Mouse (Mus musculus): ENCODE results near the gene Cacna1g. TPM values are rescaled to one million over a fixed set of nuclear protein-coding genes. Genes with fewer than 3 reads are reported as not detected.

Gene Cacna1g
- polyA plus RNA-seq, 1 experiment from 2014 or later = 18.8 TPM

- WGBS = 80% methylated on average over 6 of the region's 6 CpGs
- Histone ChIP-seq H3K9me3 (no peaks in the 10 kb centered on the region), H3K4me3 (no peak overlapping the region), H3K27me3 (no peaks in the 10 kb centered on the region), H3K36me3 (no peaks in the 10 kb centered on the region), H3K27ac (replicated peaks) (no peak overlapping the region), H3K4me1 (replicated peaks) (no peaks in the 10 kb centered on the region), H3K4me2 (no peak overlapping the region), H3K9ac (no peak overlapping the region)
- no peak for ATAC-seq (ENCODE audit: low FRiP score, low read depth)
Observed at GRCm38 (mm10) chr11:94369981-94370380, 104.0 kb downstream of the Cacna1g start.

- ATAC-seq (ENCODE audit: low FRiP score, low read depth) = no peak
Observed at GRCm38 (mm10) chr11:94365340-94365739, 108.7 kb downstream of the Cacna1g start.

GRCm38 (mm10) chr11:94363690-94364089 is 110.3 kb downstream of the Cacna1g start:
- Histone ChIP-seq H3K36me3 (no peaks in the 10 kb centered on the region), H3K27ac (replicated peaks) (no peak overlapping the region), H3K4me3 (no peak overlapping the region), H3K9ac (no peak overlapping the region), H3K27me3 (no peaks in the 10 kb centered on the region), H3K4me1 (replicated peaks) (no peaks in the 10 kb centered on the region), H3K4me2 (no peak overlapping the region), H3K9me3 (no peaks in the 10 kb centered on the region)
- WGBS = 85% methylated on average over 7 of the region's 7 CpGs
- no peak for ATAC-seq (ENCODE audit: low FRiP score, low read depth)

More at GRCm38 (mm10) chr11:94365340-94365739, 108.7 kb downstream of the Cacna1g start:
- Histone ChIP-seq H3K27ac (replicated peaks) (no peak overlapping the region), H3K36me3 (no peaks in the 10 kb centered on the region), H3K27me3 (no peaks in the 10 kb centered on the region), H3K4me3 (no peak overlapping the region), H3K9me3 (no peaks in the 10 kb centered on the region), H3K4me1 (replicated peaks) (no peaks in the 10 kb centered on the region), H3K4me2 (no peak overlapping the region), H3K9ac (no peak overlapping the region)
- WGBS = 75% methylated on average over 3 of the region's 3 CpGs

GRCm38 (mm10) chr11:94362101-94362500 is 111.9 kb downstream of the Cacna1g start:
- 94% methylated on average over 5 of the region's 5 CpGs for WGBS
- H3K27me3 ChIP-seq = no peaks in the 10 kb centered on the region

GRCm38 (mm10) chr11:94361166-94361870 is 112.7 kb downstream of the Cacna1g start:
- Histone ChIP-seq H3K9ac (no peak overlapping the region), H3K9me3 (no peaks in the 10 kb centered on the region), H3K27ac (replicated peaks) (no peak overlapping the region), H3K27me3 (no peaks in the 10 kb centered on the region), H3K4me1 (replicated peaks) (no peaks in the 10 kb centered on the region), H3K4me3 (no peak overlapping the region), H3K4me2 (no peak overlapping the region), H3K36me3 (no peaks in the 10 kb centered on the region)
- WGBS = 94% methylated on average over 14 of the region's 14 CpGs
- ATAC-seq (ENCODE audit: low FRiP score, low read depth) = no peak

More at GRCm38 (mm10) chr11:94362101-94362500, 111.9 kb downstream of the Cacna1g start:
- Histone ChIP-seq H3K27ac (replicated peaks) (no peak overlapping the region), H3K9ac (no peak overlapping the region), H3K36me3 (no peaks in the 10 kb centered on the region), H3K4me2 (no peak overlapping the region), H3K9me3 (no peaks in the 10 kb centered on the region), H3K4me1 (replicated peaks) (no peaks in the 10 kb centered on the region), H3K4me3 (no peak overlapping the region)
- ATAC-seq (ENCODE audit: low FRiP score, low read depth) = no peak

- ATAC-seq (ENCODE audit: low FRiP score, low read depth) = no peak
- Histone ChIP-seq H3K4me1 (replicated peaks) (no peaks in the 10 kb centered on the region), H3K36me3 (no peaks in the 10 kb centered on the region), H3K4me2 (no peak overlapping the region), H3K27me3 (no peaks in the 10 kb centered on the region), H3K4me3 (no peak overlapping the region), H3K9me3 (no peaks in the 10 kb centered on the region), H3K9ac (no peak overlapping the region), H3K27ac (replicated peaks) (no peak overlapping the region)
- WGBS = 94% methylated on average over 12 of the region's 12 CpGs
Observed at GRCm38 (mm10) chr11:94359168-94359567, 114.8 kb downstream of the Cacna1g start.

Other genes starting within 250 kb of the Cacna1g start
- 6.6 and 7.9 TPM in 2 replicates for gene Wfikkn2, start 228.2 kb downstream of the Cacna1g start, polyA plus RNA-seq (2015; fragmentation: Nextera tagmentation; extraction: Ambion mirVana)
- gene Gm21885, start 192.3 kb downstream of the Cacna1g start, polyA plus RNA-seq (2015; fragmentation: Nextera tagmentation; extraction: Ambion mirVana) = 0.66 TPM in 1 of 2 replicates, not detected in the other
- gene Luc7l3, start 152.2 kb downstream of the Cacna1g start, polyA plus RNA-seq (2015; fragmentation: Nextera tagmentation; extraction: Ambion mirVana) = 126 and 127 TPM in 2 replicates
- gene Ankrd40, start 146.2 kb downstream of the Cacna1g start, polyA plus RNA-seq (2015; fragmentation: Nextera tagmentation; extraction: Ambion mirVana) = 18.3 and 21.5 TPM in 2 replicates
- 0.53 and 1.2 TPM in 2 replicates for gene Abcc3, start 81.2 kb downstream of the Cacna1g start, polyA plus RNA-seq (2015; fragmentation: Nextera tagmentation; extraction: Ambion mirVana)
- 0.29 and 0.84 TPM in 2 replicates for gene Spata20, start 12.0 kb upstream of the Cacna1g start, polyA plus RNA-seq (2015; fragmentation: Nextera tagmentation; extraction: Ambion mirVana)
- gene Epn3, start 25.8 kb upstream of the Cacna1g start, polyA plus RNA-seq (2015; fragmentation: Nextera tagmentation; extraction: Ambion mirVana) = 1.0 and 2.5 TPM in 2 replicates
- 3.8 and 4.8 TPM in 2 replicates for gene Mycbpap, start 47.5 kb upstream of the Cacna1g start, polyA plus RNA-seq (2015; fragmentation: Nextera tagmentation; extraction: Ambion mirVana)
- 8.6 and 9.3 TPM in 2 replicates for gene Rsad1, start 75.1 kb upstream of the Cacna1g start, polyA plus RNA-seq (2015; fragmentation: Nextera tagmentation; extraction: Ambion mirVana)
- gene Chad, start 90.8 kb upstream of the Cacna1g start, polyA plus RNA-seq (2015; fragmentation: Nextera tagmentation; extraction: Ambion mirVana) = 0.34 and 0.54 TPM in 2 replicates
- 2.0 and 2.2 TPM in 2 replicates for gene Acsf2, start 127.7 kb upstream of the Cacna1g start, polyA plus RNA-seq (2015; fragmentation: Nextera tagmentation; extraction: Ambion mirVana)
- gene Lrrc59, start 155.6 kb upstream of the Cacna1g start, polyA plus RNA-seq (2015; fragmentation: Nextera tagmentation; extraction: Ambion mirVana) = 160 and 164 TPM in 2 replicates
- 139 and 155 TPM in 2 replicates for gene Mrpl27, start 179.6 kb upstream of the Cacna1g start, polyA plus RNA-seq (2015; fragmentation: Nextera tagmentation; extraction: Ambion mirVana)
- 4.0 and 5.8 TPM in 2 replicates for gene Eme1, start 179.8 kb upstream of the Cacna1g start, polyA plus RNA-seq (2015; fragmentation: Nextera tagmentation; extraction: Ambion mirVana)
- gene Xylt2, start 203.3 kb upstream of the Cacna1g start, polyA plus RNA-seq (2015; fragmentation: Nextera tagmentation; extraction: Ambion mirVana) = 13.6 and 15.1 TPM in 2 replicates
- gene Gm11541, start 230.3 kb upstream of the Cacna1g start, polyA plus RNA-seq (2015; fragmentation: Nextera tagmentation; extraction: Ambion mirVana) = 0.17 and 0.30 TPM in 2 replicates

Measured in hindbrain, embryonic 15.5 days (tissue).